Mouse (Mus musculus) adipocyte (in vitro differentiated cells): ENCODE results near the gene Ago4.
"Not testable (repeated sequence)": the region's sequence is repeated elsewhere in the genome, so short reads cannot be mapped to it uniquely, and the experiment has no call there.

Source experiments
- DNase-seq: peaks from one replicate; pipeline ENCODE4 v3.0.0-alpha.2; 2016; ENCODE audit warnings: low spot score

Gene Ago4

GRCm38 (mm10) chr4:126532827-126533728 is at the start of gene Ago4:
TSS of gene Ago4 (minus strand) at chr4:126533472.
- DNase-seq: no peak

- DNase-seq: no peak
Observed at GRCm38 (mm10) chr4:126579077-126579476, 45.8 kb upstream of the Ago4 start.

GRCm38 (mm10) chr4:126577920-126578319 is 44.6 kb upstream of the Ago4 start:
- DNase-seq: no peak

- DNase-seq: no peak
Observed at GRCm38 (mm10) chr4:126576281-126576680, 43.0 kb upstream of the Ago4 start.

GRCm38 (mm10) chr4:126569783-126570182 is 36.5 kb upstream of the Ago4 start:
- DNase-seq: no peak

- DNase-seq: no peak
Observed at GRCm38 (mm10) chr4:126567243-126567642, 34.0 kb upstream of the Ago4 start.

GRCm38 (mm10) chr4:126563798-126564197 is 30.5 kb upstream of the Ago4 start:
- DNase-seq: no peak

GRCm38 (mm10) chr4:126556809-126557711 is 23.8 kb upstream of the Ago4 start, which contains the start of gene Clspn:
TSS of gene Clspn (plus strand) at chr4:126556935.
- DNase-seq: peak; percentile 81

- peak; percentile 76 for DNase-seq
Observed at GRCm38 (mm10) chr4:126554462-126554861, 21.2 kb upstream of the Ago4 start.

- DNase-seq: no peak
Observed at GRCm38 (mm10) chr4:126553685-126554084, 20.4 kb upstream of the Ago4 start.

GRCm38 (mm10) chr4:126553105-126553504 is 19.8 kb upstream of the Ago4 start:
- no peak for DNase-seq

GRCm38 (mm10) chr4:126552136-126552535 is 18.9 kb upstream of the Ago4 start:
- peak; percentile 51 for DNase-seq

- no peak for DNase-seq
Observed at GRCm38 (mm10) chr4:126546183-126546582, 12.9 kb upstream of the Ago4 start.

- no peak for DNase-seq
Observed at GRCm38 (mm10) chr4:126545703-126546102, 12.4 kb upstream of the Ago4 start.

- no peak for DNase-seq
Observed at GRCm38 (mm10) chr4:126545016-126545415, 11.7 kb upstream of the Ago4 start.

GRCm38 (mm10) chr4:126542838-126543237 is 9.6 kb upstream of the Ago4 start:
- DNase-seq: no peak

- no peak for DNase-seq
Observed at GRCm38 (mm10) chr4:126540487-126541071, 7.3 kb upstream of the Ago4 start.

GRCm38 (mm10) chr4:126536865-126537264 is 3.6 kb upstream of the Ago4 start:
- no peak for DNase-seq

GRCm38 (mm10) chr4:126535631-126536030 is 2.4 kb upstream of the Ago4 start:
- DNase-seq: not testable (repeated sequence)

- DNase-seq: no peak
Observed at GRCm38 (mm10) chr4:126533729-126534070, 428 bp upstream of the Ago4 start.

- no peak for DNase-seq
Observed at GRCm38 (mm10) chr4:126532292-126532691, 980 bp downstream of the Ago4 start.

GRCm38 (mm10) chr4:126526828-126527227 is 6.4 kb downstream of the Ago4 start:
- no peak for DNase-seq
